Mouse (Mus musculus): ENCODE measurements around the gene Epha1.
A peak's percentile ranks its signal among the peaks of the same experiment; 100 is the strongest.

The Epha1 gene

GRCm38 (mm10) chr6:42354076-42355019 lies 18.7 kb downstream of the Epha1 start:
- no peak for DNase-seq (ENCODE audit: low spot score in 2 of 2)

- no peak for DNase-seq (ENCODE audit: low spot score in 2 of 2)
Observed at GRCm38 (mm10) chr6:42353180-42353579, 19.9 kb downstream of the Epha1 start.

- no peak for DNase-seq (ENCODE audit: low spot score in 2 of 2)
Observed at GRCm38 (mm10) chr6:42352486-42352846, 20.6 kb downstream of the Epha1 start.

- DNase-seq (ENCODE audit: low spot score in 2 of 2) = no peak
Observed at GRCm38 (mm10) chr6:42351776-42352485, 21.1 kb downstream of the Epha1 start.

GRCm38 (mm10) chr6:42350968-42351775 lies 21.9 kb downstream of the Epha1 start:
- no peak for DNase-seq (ENCODE audit: low spot score in 2 of 2)

- DNase-seq (ENCODE audit: low spot score in 2 of 2) = peak in 1 of 2 experiments; percentile 77
Observed at GRCm38 (mm10) chr6:42350021-42350967, 22.8 kb downstream of the Epha1 start.

- peak; percentile 89 to 95 for DNase-seq (ENCODE audit: low spot score in 2 of 2)
Observed at GRCm38 (mm10) chr6:42349426-42350020, 23.5 kb downstream of the Epha1 start, which contains the start of gene Zyx. Zyx (plus strand) TSS chr6:42349630.

- DNase-seq (ENCODE audit: low spot score in 2 of 2) = peak; percentile 76 to 80
Observed at GRCm38 (mm10) chr6:42349006-42349425, 24.1 kb downstream of the Epha1 start.

GRCm38 (mm10) chr6:42348281-42349005 lies 24.6 kb downstream of the Epha1 start:
- no peak for DNase-seq (ENCODE audit: low spot score in 2 of 2)

- DNase-seq (ENCODE audit: low spot score in 2 of 2) = no peak
Observed at GRCm38 (mm10) chr6:42344255-42344654, 28.8 kb downstream of the Epha1 start.

GRCm38 (mm10) chr6:42343361-42344120 lies 29.5 kb downstream of the Epha1 start:
- DNase-seq (ENCODE audit: low spot score in 2 of 2) = no peak

GRCm38 (mm10) chr6:42342171-42342570 lies 30.9 kb downstream of the Epha1 start:
- no peak for DNase-seq (ENCODE audit: low spot score in 2 of 2)

GRCm38 (mm10) chr6:42339981-42340380 lies 33.1 kb downstream of the Epha1 start:
- DNase-seq (ENCODE audit: low spot score in 2 of 2) = no peak

- no peak for DNase-seq (ENCODE audit: low spot score in 2 of 2)
Observed at GRCm38 (mm10) chr6:42339189-42339588, 33.9 kb downstream of the Epha1 start.

- no peak for DNase-seq (ENCODE audit: low spot score in 2 of 2)
Observed at GRCm38 (mm10) chr6:42330946-42331345, 42.1 kb downstream of the Epha1 start.

GRCm38 (mm10) chr6:42330216-42330615 lies 42.9 kb downstream of the Epha1 start:
- DNase-seq (ENCODE audit: low spot score in 2 of 2) = no peak

- no peak for DNase-seq (ENCODE audit: low spot score in 2 of 2)
Observed at GRCm38 (mm10) chr6:42328757-42329156, 44.3 kb downstream of the Epha1 start.

- no peak for DNase-seq (ENCODE audit: low spot score in 2 of 2)
Observed at GRCm38 (mm10) chr6:42326509-42326908, 46.6 kb downstream of the Epha1 start.

- DNase-seq (ENCODE audit: low spot score in 2 of 2) = peak; percentile 78
Observed at GRCm38 (mm10) chr6:42325268-42325609, 47.8 kb downstream of the Epha1 start.
